Mouse (Mus musculus) MEL (cell line): ENCODE measurements around the gene Scn11a. TPM values are rescaled to one million over a fixed set of nuclear protein-coding genes. Genes with fewer than 3 reads are reported as not detected.

Source experiments
- DNase-seq: peaks from one replicate; pipeline ENCODE4 v3.0.0; 2011; ENCODE audit warnings: low read depth, low spot score
- H3K27ac ChIP-seq: 2 replicates; pipeline ENCODE4 v1.5.1; 2012; ENCODE audit warnings: low read depth, mild to moderate bottlenecking, control low read depth, low read length, moderate library complexity; ENCODE audit not compliant: control insufficient read depth
- H3K27me3 ChIP-seq, 2 experiments: fragments of 150-350 bp in 1 of 2; sonication (generic) in 1 of 2; 2 replicates each; pipeline ENCODE4 v1.6.1; 2012; ENCODE audit warnings: low read length in 2 of 2, mild to moderate bottlenecking in 2 of 2, improper control_type of control experiment in 1 of 2, moderate library complexity in 1 of 2; ENCODE audit not compliant: insufficient read depth in 2 of 2, control insufficient read depth in 1 of 2
- H3K36me3 ChIP-seq, 2 experiments: 2 replicates each; pipeline ENCODE4 v1.6.1; 2012 to 2014; ENCODE audit warnings: low read length in 2 of 2, improper control_type of control experiment in 1 of 2, inconsistent platforms in 1 of 2, mild to moderate bottlenecking in 1 of 2; ENCODE audit not compliant: insufficient read depth in 2 of 2, control insufficient read depth in 1 of 2
- H3K4me1 ChIP-seq, 2 experiments: fragments of 150-350 bp in 1 of 2; sonication (generic) in 1 of 2; 2 replicates each; pipeline ENCODE4 v1.6.1; 2012; ENCODE audit warnings: low read length in 2 of 2, improper control_type of control experiment in 1 of 2, mild to moderate bottlenecking in 1 of 2; ENCODE audit not compliant: insufficient read depth in 2 of 2, control insufficient read depth in 1 of 2
- H3K4me3 ChIP-seq, 2 experiments: fragments of 150-350 bp in 1 of 2; sonication (generic) in 1 of 2; 2 replicates each; pipeline ENCODE4 v1.5.1; 2012; ENCODE audit warnings: low read depth in 2 of 2, low read length in 2 of 2, mild to moderate bottlenecking in 2 of 2, moderate library complexity in 2 of 2, control low read depth in 1 of 2, improper control_type of control experiment in 1 of 2; ENCODE audit not compliant: control insufficient read depth in 1 of 2, insufficient read depth in 1 of 2
- H3K79me2 ChIP-seq: 2 replicates; pipeline ENCODE4 v1.6.1; 2012; ENCODE audit warnings: mild to moderate bottlenecking, low read length, moderate library complexity; ENCODE audit not compliant: control insufficient read depth, poor library complexity, insufficient read depth
- H3K9ac ChIP-seq: 2 replicates; pipeline ENCODE4 v1.6.1; 2012; ENCODE audit warnings: low read depth, mild to moderate bottlenecking, control low read depth, low read length, moderate library complexity; ENCODE audit not compliant: control insufficient read depth, poor library complexity, severe bottlenecking
- H3K9me3 ChIP-seq: fragments of 150-350 bp; sonication (generic); replicated peaks from 2 replicates; pipeline ENCODE4 v1.6.1; 2012; ENCODE audit warnings: mild to moderate bottlenecking, low read length, improper control_type of control experiment, moderate library complexity; ENCODE audit not compliant: insufficient read depth
- BHLHE40 ChIP-seq: IDR thresholded peaks from 2 replicates; pipeline ENCODE4 v1.6.1; 2012; ENCODE audit warnings: low read depth, mild to moderate bottlenecking, inconsistent platforms, low read length, improper control_type of control experiment, borderline replicate concordance
- CHD1 ChIP-seq: IDR thresholded peaks from 2 replicates; pipeline ENCODE4 v1.6.1; 2012; ENCODE audit warnings: low read depth, mild to moderate bottlenecking, inconsistent platforms, low read length, improper control_type of control experiment
- CHD2 ChIP-seq: IDR thresholded peaks from 2 replicates; pipeline ENCODE4 v1.6.1; 2011; ENCODE audit warnings: low read length, improper control_type of control experiment
- CTCF ChIP-seq, 3 experiments: IDR thresholded peaks in 2 of 3; conservative IDR thresholded peaks in 1 of 3; 2 replicates each; pipeline ENCODE4 v1.5.1; 2011 to 2012; ENCODE audit warnings: low read length in 3 of 3, low read depth in 2 of 3, mild to moderate bottlenecking in 2 of 3, improper control_type of control experiment in 1 of 3, inconsistent platforms in 1 of 3, mixed read lengths in 1 of 3, moderate library complexity in 1 of 3; ENCODE audit not compliant: control insufficient read depth in 1 of 3, insufficient read depth in 1 of 3, poor library complexity in 1 of 3, severe bottlenecking in 1 of 3
- ELF1 ChIP-seq: IDR thresholded peaks from 2 replicates; pipeline ENCODE4 v1.6.1; 2014; ENCODE audit warnings: low read depth, mild to moderate bottlenecking, inconsistent platforms, low read length, improper control_type of control experiment, moderate library complexity
- EP300 ChIP-seq, 2 experiments: IDR thresholded peaks; 2 replicates each; pipeline ENCODE4 v1.6.1; 2011; ENCODE audit warnings: improper control_type of control experiment in 2 of 2, low read length in 2 of 2, low read depth in 1 of 2, mild to moderate bottlenecking in 1 of 2
- GABPA ChIP-seq: IDR thresholded peaks from 2 replicates; pipeline ENCODE4 v1.6.1; 2012; ENCODE audit warnings: low read depth, mild to moderate bottlenecking, inconsistent platforms, low read length, improper control_type of control experiment, moderate library complexity
- GATA1 ChIP-seq: IDR thresholded peaks from 2 replicates; pipeline ENCODE4 v1.6.1; 2011; ENCODE audit warnings: low read depth, low read length, improper control_type of control experiment
- JUND ChIP-seq: IDR thresholded peaks from 2 replicates; pipeline ENCODE4 v1.6.1; 2011; ENCODE audit warnings: low read depth, mild to moderate bottlenecking, improper control_type of control experiment, low read length
- MAFK ChIP-seq: IDR thresholded peaks from 2 replicates; pipeline ENCODE4 v1.6.1; 2011; ENCODE audit warnings: low read depth, mild to moderate bottlenecking, low read length, improper control_type of control experiment, borderline replicate concordance
- MAX ChIP-seq: IDR thresholded peaks from 2 replicates; pipeline ENCODE4 v1.6.1; 2011; ENCODE audit warnings: low read length, improper control_type of control experiment
- MEF2A ChIP-seq: IDR thresholded peaks from 2 replicates; pipeline ENCODE4 v1.6.1; 2014; ENCODE audit warnings: low read depth, mild to moderate bottlenecking, inconsistent platforms, low read length, improper control_type of control experiment; ENCODE audit not compliant: poor library complexity, insufficient replicate concordance, severe bottlenecking; ENCODE audit errors: extremely low read depth
- MXI1 ChIP-seq: IDR thresholded peaks from 2 replicates; pipeline ENCODE4 v1.6.1; 2011; ENCODE audit warnings: mild to moderate bottlenecking, low read depth, low read length, improper control_type of control experiment
- MYC ChIP-seq: IDR thresholded peaks from 2 replicates; pipeline ENCODE4 v1.6.1; 2011; ENCODE audit warnings: low read depth, mild to moderate bottlenecking, low read length, improper control_type of control experiment, moderate library complexity
- NELFE ChIP-seq: IDR thresholded peaks from 2 replicates; pipeline ENCODE4 v1.6.1; 2011; ENCODE audit warnings: low read depth, low read length, improper control_type of control experiment
- NRF1 ChIP-seq: IDR thresholded peaks from 2 replicates; pipeline ENCODE4 v1.6.1; 2014; ENCODE audit warnings: low read depth, mild to moderate bottlenecking, inconsistent platforms, low read length, improper control_type of control experiment, moderate library complexity; ENCODE audit not compliant: poor library complexity, insufficient read depth, severe bottlenecking
- POLR2A ChIP-seq, 2 experiments: IDR thresholded peaks; 2 replicates each; pipeline ENCODE4 v1.6.1; 2011 to 2012; ENCODE audit warnings: low read length in 2 of 2, mild to moderate bottlenecking in 2 of 2, control low read depth in 1 of 2, improper control_type of control experiment in 1 of 2, low read depth in 1 of 2, moderate library complexity in 1 of 2; ENCODE audit not compliant: control insufficient read depth in 1 of 2, insufficient read depth in 1 of 2, poor library complexity in 1 of 2
- POLR2AphosphoS2 ChIP-seq: IDR thresholded peaks from 2 replicates; pipeline ENCODE4 v1.6.1; 2011; ENCODE audit warnings: low read length, improper control_type of control experiment
- POLR2AphosphoS5 ChIP-seq: IDR thresholded peaks from 2 replicates; pipeline ENCODE4 v1.6.1; 2012; ENCODE audit warnings: low read depth, borderline replicate concordance, mild to moderate bottlenecking, inconsistent platforms, low read length, moderate library complexity, mixed read lengths
- RAD21 ChIP-seq: IDR thresholded peaks from 2 replicates; pipeline ENCODE4 v1.6.1; 2011; ENCODE audit warnings: mild to moderate bottlenecking, low read depth, low read length, improper control_type of control experiment
- RCOR1 ChIP-seq: IDR thresholded peaks from 2 replicates; pipeline ENCODE4 v1.6.1; 2012; ENCODE audit warnings: low read depth, mild to moderate bottlenecking, inconsistent platforms, low read length, improper control_type of control experiment
- TAL1 ChIP-seq: IDR thresholded peaks from 2 replicates; pipeline ENCODE4 v1.6.1; 2012; ENCODE audit warnings: mild to moderate bottlenecking, inconsistent platforms, low read length, moderate library complexity, mixed read lengths
- UBTF ChIP-seq: IDR thresholded peaks from 2 replicates; pipeline ENCODE4 v1.6.1; 2012; ENCODE audit warnings: low read depth, mild to moderate bottlenecking, inconsistent platforms, low read length, improper control_type of control experiment, moderate library complexity, borderline replicate concordance; ENCODE audit not compliant: insufficient read depth
- USF1 ChIP-seq: IDR thresholded peaks from 2 replicates; pipeline ENCODE4 v1.6.1; 2014; ENCODE audit warnings: low read depth, mild to moderate bottlenecking, inconsistent platforms, low read length, improper control_type of control experiment, moderate library complexity
- USF2 ChIP-seq, 2 experiments: IDR thresholded peaks; 2 replicates each; pipeline ENCODE4 v1.6.1; 2011 to 2012; ENCODE audit warnings: improper control_type of control experiment in 2 of 2, low read length in 2 of 2, borderline replicate concordance in 1 of 2, inconsistent platforms in 1 of 2, low read depth in 1 of 2, mild to moderate bottlenecking in 1 of 2; ENCODE audit not compliant: insufficient read depth in 1 of 2
- ZC3H11A ChIP-seq: IDR thresholded peaks from 2 replicates; pipeline ENCODE4 v1.6.1; 2012; ENCODE audit warnings: low read depth, mild to moderate bottlenecking, inconsistent platforms, low read length, improper control_type of control experiment
- ZKSCAN1 ChIP-seq: IDR thresholded peaks from 2 replicates; pipeline ENCODE4 v1.6.1; 2012; ENCODE audit warnings: low read depth, mild to moderate bottlenecking, inconsistent platforms, low read length, improper control_type of control experiment, moderate library complexity
- ZNF384 ChIP-seq: IDR thresholded peaks from 2 replicates; pipeline ENCODE4 v1.6.1; 2012; ENCODE audit warnings: low read depth, mild to moderate bottlenecking, inconsistent platforms, low read length, improper control_type of control experiment
- polyA plus RNA-seq, 2 experiments: library from polyadenylated mRNA; stranded (reverse) in 1 of 2; unstranded in 1 of 2; fragments of >175 nt in 1 of 2; fragments of >200 nt in 1 of 2; gene quantifications; 2 replicates each; pipeline versions ENCODE4 v1.2.1 to v1.2.4; 2012; ENCODE audit warnings: low replicate concordance in 2 of 2, low read depth in 1 of 2; ENCODE audit not compliant: insufficient read length in 2 of 2, insufficient read depth in 1 of 2, missing spikeins in 1 of 2
- total RNA-seq: library from RNA; depleted of rRNA; stranded (reverse); fragments of 300-350 nt; gene quantifications from 2 replicates; pipeline ENCODE4 v1.2.3, GENCODE M21; 2012

Scn11a gene
- total and polyA plus RNA-seq, 3 experiments = 0.04 to 0.15 TPM; not detected in 1

DNA sequence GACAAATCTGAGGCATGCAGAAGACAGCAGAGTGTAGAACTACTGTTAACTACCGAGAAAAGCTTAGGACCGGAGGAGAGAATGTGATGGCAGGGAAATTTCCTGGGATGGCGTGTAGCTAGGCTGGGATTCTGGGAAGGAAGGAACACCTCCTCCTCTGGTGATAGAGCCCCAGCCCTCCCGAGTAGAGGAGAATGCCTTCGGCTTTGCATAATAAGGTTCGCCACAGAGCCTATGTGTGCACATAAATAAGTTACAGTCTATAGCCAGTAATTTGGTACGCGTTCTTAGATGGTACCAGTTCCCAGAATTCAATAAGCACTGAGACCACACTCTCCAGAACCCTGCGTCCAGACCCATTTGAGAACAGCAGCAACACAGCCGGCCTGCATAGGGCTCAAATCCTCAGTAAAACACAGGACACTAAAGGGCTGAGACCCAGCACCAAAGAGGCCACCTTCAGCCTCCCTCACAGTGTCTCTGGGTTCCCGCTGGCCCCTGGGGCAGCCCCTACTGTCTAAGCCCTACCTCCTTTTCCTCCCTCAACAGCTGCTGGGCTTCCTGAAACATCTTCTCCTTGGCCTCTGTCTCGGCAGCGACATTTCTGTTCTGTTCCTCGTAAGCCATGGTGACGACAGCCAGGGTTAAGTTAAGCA is 21.3 kb downstream of the Scn11a start:
- Histone ChIP-seq H3K79me2 (no peaks in the 10 kb centered on the region), H3K9me3 (no peaks in the 10 kb centered on the region), H3K27ac (no peak overlapping the region), H3K27me3 (no peaks in the 10 kb centered on the region; a peak in 1 of 4 replicates), H3K36me3 (peaks cover 0 to 4% of the 10 kb centered on the region in 2 experiments; a peak in 1 of 4 replicates), H3K9ac (no peak overlapping the region), H3K4me1 (peaks cover 0 to 22% of the 10 kb centered on the region in 2 experiments; a peak in 2 of 4 replicates), H3K4me3 (no peak overlapping the region)
- TF ChIP-seq CTCF (IDR thresholded peaks at IDR 0.05 in 2 of 3, conservative IDR thresholded peaks at IDR 0.05 in 1 of 3; ENCODE audit: control insufficient read depth in 1 of 3, insufficient read depth in 1 of 3, low read depth in 2 of 3, low read length in 3 of 3, poor library complexity in 1 of 3, severe bottlenecking in 1 of 3) (no peak), NRF1 (no peak), RAD21 (no peak), UBTF (no peak), ZKSCAN1 (no peak), TAL1 (no peak), CHD1 (no peak), MYC (no peak), ZC3H11A (no peak), MXI1 (no peak), ELF1 (no peak), BHLHE40 (no peak), ZNF384 (no peak), POLR2A (IDR thresholded peaks at IDR 0.05; ENCODE audit: control insufficient read depth in 1 of 2, insufficient read depth in 1 of 2, low read depth in 1 of 2, low read length in 2 of 2, poor library complexity in 1 of 2) (no peak), MAX (no peak), USF1 (no peak), NELFE (no peak), GATA1 (no peak), JUND (no peak)
- DNase-seq = no peak

DNA sequence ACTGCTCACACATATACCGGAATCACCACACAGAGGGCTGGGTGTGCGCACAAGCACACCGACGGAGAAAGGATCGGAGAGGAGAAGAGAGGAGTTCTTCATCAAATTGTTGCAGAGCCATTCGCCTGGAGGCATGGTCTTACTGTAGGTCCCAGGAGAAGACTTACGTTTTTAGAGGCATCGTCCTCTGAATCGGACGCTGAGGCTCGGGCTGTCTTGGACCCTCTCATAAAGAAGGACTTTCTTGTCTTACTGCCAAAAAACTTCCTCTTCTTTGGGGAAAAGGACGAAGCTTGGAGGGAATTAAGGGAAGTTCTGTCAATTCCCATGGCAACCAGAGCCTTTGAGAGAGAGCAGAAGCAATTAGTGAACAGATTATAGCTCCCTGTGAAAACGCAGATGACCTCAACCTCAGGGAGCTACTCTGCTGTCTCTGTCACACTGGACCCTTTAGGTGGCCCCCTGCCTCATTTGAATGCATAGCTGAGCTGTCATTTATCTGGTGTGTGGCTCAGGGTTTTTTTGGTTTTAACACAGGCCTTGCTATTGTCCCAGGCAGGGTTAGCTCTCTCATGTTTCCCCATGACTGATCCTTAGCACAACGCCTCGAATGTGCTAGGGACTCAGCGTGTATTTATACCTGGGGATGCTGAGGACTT is 22.0 kb downstream of the Scn11a start:
- Histone ChIP-seq H3K27ac (no peak overlapping the region), H3K4me3 (no peak overlapping the region), H3K9ac (no peak overlapping the region), H3K9me3 (no peaks in the 10 kb centered on the region), H3K27me3 (no peaks in the 10 kb centered on the region), H3K36me3 (peaks cover 0 to 4% of the 10 kb centered on the region in 2 experiments; a peak in 1 of 4 replicates), H3K79me2 (no peaks in the 10 kb centered on the region), H3K4me1 (peaks cover 0 to 22% of the 10 kb centered on the region in 2 experiments; a peak in 2 of 4 replicates)
- TF ChIP-seq POLR2AphosphoS5 (no peak), MEF2A (no peak), GATA1 (no peak), MAFK (no peak), POLR2AphosphoS2 (no peak), ZC3H11A (no peak), CHD2 (no peak), NELFE (no peak), USF1 (no peak), NRF1 (no peak), GABPA (no peak), USF2 (IDR thresholded peaks at IDR 0.05; ENCODE audit: borderline replicate concordance in 1 of 2, insufficient read depth in 1 of 2, low read depth in 1 of 2, low read length in 2 of 2) (no peak), EP300 (IDR thresholded peaks at IDR 0.05; ENCODE audit: low read depth in 1 of 2, low read length in 2 of 2) (no peak), JUND (no peak), RCOR1 (no peak)
- DNase-seq = no peak
